Mouse (Mus musculus): ENCODE data around the gene Spint5. TPM values are rescaled to one million over a fixed set of nuclear protein-coding genes. Genes with fewer than 3 reads are reported as not detected.

Gene Spint5
- total RNA-seq, 2 experiments from 2014 or later: not detected

DNA sequence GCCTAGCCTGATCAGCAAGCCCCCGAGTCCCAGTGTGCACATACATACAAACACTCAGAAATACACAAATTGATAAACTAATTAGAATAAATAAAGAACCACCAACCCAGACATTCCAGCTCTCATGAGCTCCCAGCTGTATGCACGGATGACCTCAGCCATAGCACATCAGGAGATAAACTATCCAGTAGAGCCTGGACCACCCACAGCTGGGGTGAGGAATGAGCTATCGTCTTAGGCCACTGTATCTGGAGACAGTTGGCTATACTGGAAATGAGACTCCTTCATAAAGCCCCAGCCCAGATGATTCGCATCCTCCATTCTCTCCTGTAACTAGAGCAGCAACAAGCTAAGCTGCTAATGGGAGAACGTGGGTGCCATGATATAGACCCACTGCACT lies 19.7 kb downstream of the Spint5 start:
- ATAC-seq (replicated peaks; ENCODE audit: poor library complexity, severe bottlenecking): no peak

- no peak for ATAC-seq (replicated peaks; ENCODE audit: poor library complexity, severe bottlenecking)
These were observed 20.3 kb downstream of the Spint5 start for GRCm38 (mm10) chr2:164735446-164735845.

GRCm38 (mm10) chr2:164737377-164738090 lies 22.4 kb downstream of the Spint5 start:
- no peak for ATAC-seq (replicated peaks; ENCODE audit: poor library complexity, severe bottlenecking)

GRCm38 (mm10) chr2:164739876-164740275 lies 24.8 kb downstream of the Spint5 start:
- ATAC-seq (replicated peaks; ENCODE audit: poor library complexity, severe bottlenecking): no peak

DNA sequence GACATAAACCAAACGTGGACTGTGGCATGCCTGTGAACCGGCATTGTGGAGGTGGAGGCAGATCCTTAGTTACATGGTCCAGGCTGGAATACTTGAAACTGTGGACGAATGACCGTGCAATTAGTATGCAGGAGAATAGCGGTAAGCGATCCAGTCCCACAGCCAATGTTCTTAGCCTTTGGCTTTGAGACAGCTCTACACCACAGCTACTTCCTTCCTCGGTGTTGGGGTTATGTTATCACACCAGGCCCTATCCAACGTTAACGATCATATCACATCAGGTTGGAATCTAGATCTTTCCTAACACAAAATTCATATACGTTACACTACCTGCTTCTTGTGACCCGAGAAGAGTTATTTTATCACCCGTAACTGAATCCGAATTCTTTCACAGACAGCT lies 29.9 kb downstream of the Spint5 start:
- peak; percentile 56 for ATAC-seq (replicated peaks; ENCODE audit: poor library complexity, severe bottlenecking)

GRCm38 (mm10) chr2:164745843-164746479 lies 30.9 kb downstream of the Spint5 start, which contains the start of the genes Wfdc3 and Dnttip1:
Gene Wfdc3 (minus strand): TSS chr2:164745931.
Gene Dnttip1 (plus strand): TSS chr2:164745983.
- ATAC-seq (replicated peaks; ENCODE audit: poor library complexity, severe bottlenecking): peak; percentile 91

DNA sequence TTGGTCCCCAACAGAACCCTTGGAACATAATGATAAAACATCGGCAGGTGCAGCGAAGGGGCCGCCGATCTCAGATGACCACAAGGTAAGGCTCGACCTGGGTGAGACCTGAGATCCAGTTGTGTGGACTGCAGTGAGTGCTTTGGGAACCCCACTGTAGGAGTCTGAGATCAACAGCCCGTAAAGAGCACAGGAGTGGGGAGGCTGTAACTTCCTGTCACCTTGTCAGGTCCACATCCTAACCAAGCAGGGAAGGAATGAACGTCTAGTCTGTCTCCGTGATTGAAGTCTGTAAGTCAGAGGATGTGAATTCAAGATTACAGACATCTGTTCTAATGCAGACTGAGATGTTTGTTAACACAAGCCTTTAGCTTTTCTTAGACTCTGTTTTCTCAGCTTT lies 31.6 kb downstream of the Spint5 start:
- ATAC-seq (replicated peaks; ENCODE audit: poor library complexity, severe bottlenecking): no peak

DNA sequence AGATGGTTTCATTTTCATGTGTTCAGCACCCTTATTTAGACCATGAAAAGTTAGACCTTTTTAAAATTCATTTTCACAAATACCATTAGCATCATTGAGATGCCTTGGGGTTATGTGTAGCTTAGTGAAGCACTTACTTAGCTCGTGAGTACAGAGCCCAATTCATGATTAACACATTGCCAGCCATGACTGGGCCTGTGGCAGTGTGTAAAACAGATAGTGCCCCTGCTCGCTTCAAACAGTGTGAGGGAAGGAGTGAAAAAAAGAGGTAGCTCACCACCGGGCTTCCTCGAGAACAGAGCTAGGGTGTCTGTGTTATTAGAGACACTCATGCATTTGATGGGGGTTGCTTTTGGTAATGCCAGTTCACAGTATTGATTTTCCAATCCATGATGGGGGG lies 33.1 kb downstream of the Spint5 start:
- no peak for ATAC-seq (replicated peaks; ENCODE audit: poor library complexity, severe bottlenecking)

DNA sequence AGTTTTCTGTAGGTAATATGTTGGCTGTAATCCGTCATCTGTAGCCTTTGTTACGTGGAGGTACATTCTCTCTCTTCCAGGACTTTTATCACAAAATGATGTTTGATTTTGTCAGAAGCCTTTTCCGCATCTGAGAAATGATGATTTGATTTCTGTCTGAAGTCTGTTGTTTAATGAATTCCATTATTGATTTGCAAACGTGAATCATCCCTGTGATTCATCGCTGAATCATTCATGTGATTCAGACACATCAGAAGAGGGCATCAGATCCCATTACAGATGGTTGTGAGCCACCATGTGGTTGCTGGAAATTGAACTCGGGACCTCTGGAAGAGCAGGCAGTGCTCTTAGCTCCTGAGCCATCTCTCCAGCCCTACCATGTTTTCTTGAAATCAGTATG lies 33.9 kb downstream of the Spint5 start:
- ATAC-seq (replicated peaks; ENCODE audit: poor library complexity, severe bottlenecking): no peak

DNA sequence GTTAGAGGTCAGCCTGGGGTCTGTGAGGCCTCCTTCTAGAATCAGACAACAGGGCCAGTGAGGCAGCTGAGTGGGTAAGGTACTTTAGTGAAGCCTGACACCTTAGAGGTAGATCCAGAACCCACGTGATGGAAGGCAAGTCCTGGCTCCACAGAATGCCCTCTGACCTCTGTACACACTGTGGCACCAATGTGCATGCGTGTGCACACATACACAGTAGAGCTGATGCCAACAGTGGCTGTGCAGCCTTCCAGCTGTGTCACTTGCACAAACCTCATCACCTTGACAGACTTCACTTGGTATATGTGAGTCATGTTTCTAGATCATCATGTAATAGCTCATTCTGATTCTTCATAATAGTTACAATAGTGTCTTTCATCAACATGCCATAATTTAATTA lies 37.3 kb downstream of the Spint5 start:
- ATAC-seq (replicated peaks; ENCODE audit: poor library complexity, severe bottlenecking): no peak

- ATAC-seq (replicated peaks; ENCODE audit: poor library complexity, severe bottlenecking): peak; percentile 55
These were observed 39.0 kb downstream of the Spint5 start for GRCm38 (mm10) chr2:164754105-164754504.

- no peak for ATAC-seq (replicated peaks; ENCODE audit: poor library complexity, severe bottlenecking)
These were observed 39.7 kb downstream of the Spint5 start for GRCm38 (mm10) chr2:164754800-164755199.

- ATAC-seq (replicated peaks; ENCODE audit: poor library complexity, severe bottlenecking): no peak
These were observed 42.7 kb downstream of the Spint5 start for GRCm38 (mm10) chr2:164757841-164758240.

- ATAC-seq (replicated peaks; ENCODE audit: poor library complexity, severe bottlenecking): no peak
These were observed 43.6 kb downstream of the Spint5 start for GRCm38 (mm10) chr2:164758692-164759091.

DNA sequence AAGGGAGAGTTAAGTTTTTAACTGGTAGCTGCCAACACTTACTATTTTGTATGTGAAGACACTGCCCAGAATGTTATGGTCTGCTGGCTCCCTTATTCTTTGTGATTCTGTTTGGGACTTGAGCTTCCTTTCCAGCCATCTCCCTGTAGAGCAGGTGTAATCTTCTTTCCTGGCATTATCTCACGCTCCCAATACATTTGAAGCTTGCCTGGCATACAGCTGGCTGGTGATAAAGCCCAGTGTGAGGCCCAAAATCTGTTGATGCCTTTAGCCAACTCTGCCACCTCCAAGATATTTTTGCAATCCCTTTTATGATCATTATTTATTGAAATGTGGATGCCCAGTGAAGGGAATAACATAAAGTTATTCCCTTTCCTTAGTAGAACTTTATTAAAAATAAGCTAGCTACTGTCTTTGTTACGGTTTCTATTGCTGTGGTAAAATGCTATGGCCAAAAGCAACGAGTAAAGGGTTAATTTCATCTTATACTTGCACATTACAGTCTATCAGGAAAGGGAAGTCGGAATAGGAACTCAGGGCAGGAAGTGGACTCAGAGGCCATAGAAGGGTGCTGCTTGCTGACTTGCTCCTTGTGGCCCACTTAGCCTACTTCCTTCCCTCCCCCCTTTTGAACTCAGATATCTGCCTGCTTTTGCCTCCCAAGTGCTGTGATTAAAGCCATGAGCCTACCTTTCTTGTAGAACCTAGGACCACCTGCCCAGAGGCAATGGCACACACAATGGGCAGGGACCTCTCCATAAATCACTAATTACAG lies 45.1 kb downstream of the Spint5 start:
- ATAC-seq (replicated peaks; ENCODE audit: poor library complexity, severe bottlenecking): peak; percentile 61

DNA sequence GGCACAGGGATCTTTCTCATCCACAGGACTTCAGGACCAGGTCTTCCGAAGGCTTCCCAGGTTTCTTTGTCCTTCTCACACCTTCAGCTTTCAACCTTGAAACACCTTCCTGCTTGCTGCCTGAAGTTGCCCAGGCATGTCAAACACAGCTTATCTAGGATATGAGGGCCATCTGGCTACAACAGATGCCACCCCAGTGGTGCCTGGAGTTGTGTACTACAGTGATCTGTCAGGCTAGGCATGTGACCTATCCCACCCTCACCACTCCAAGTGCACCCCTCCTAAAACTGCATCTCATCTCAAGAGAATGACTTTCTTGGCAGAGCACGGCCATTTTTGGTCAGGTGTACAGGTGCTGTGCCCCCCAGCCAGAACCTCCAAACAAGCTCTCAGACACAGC lies 46.4 kb downstream of the Spint5 start:
- no peak for ATAC-seq (replicated peaks; ENCODE audit: poor library complexity, severe bottlenecking)

DNA sequence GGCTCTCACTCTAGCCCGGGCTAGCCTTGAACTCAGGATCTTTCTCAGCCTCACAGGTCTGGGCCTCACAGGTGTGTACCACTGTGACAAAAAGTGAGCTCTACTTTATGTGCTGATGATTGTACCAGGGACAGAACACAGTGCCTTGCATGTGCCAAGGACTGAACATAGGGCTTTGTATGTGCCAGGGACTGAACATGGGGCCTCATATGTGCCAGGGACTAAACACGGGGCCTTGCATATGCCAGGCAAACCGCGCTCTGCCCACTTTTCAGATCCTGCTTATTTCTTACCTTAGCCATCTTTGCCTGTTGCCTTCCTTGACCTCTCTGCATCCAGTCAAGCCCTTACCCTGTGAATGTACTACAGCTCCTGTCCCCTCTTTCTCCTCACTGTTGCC lies 46.9 kb downstream of the Spint5 start:
- ATAC-seq (replicated peaks; ENCODE audit: poor library complexity, severe bottlenecking): no peak

GRCm38 (mm10) chr2:164762593-164762992 lies 47.5 kb downstream of the Spint5 start:
- no peak for ATAC-seq (replicated peaks; ENCODE audit: poor library complexity, severe bottlenecking)

DNA sequence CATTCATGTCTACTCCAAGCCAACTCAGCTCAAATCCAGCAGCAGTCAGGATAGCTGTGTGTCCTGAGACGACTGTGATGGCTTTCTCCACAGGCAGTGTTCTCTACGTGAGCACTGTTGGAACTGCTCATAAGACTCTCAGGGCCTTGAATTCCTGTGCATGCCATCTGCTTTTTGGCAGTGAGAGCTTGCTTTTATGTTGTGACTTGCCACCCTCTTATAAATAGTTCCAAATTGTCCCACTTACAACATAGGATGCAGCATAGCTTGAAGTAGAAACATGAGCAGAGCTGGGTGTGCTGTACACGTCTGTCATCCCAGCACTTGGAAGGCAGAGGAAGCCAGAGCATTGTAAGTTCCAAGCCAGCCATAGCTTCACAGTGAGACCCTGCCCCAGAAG lies 50.7 kb downstream of the Spint5 start:
- no peak for ATAC-seq (replicated peaks; ENCODE audit: poor library complexity, severe bottlenecking)
